Mouse (Mus musculus) layer of hippocampus, adult 9-10 months (tissue): ENCODE data around the gene Scgn.

ENCODE experiments used
- DNase-seq: peaks from one replicate; pipeline ENCODE4 v3.0.0; 2022; ENCODE audit warnings: low spot score

Scgn gene

GRCm38 (mm10) chr13:23990928-23991327 lies at the start of gene Scgn:
Gene Scgn, minus strand, starts transcription at chr13:23991214.
- DNase-seq, result no peak

- DNase-seq, result no peak
Observed at GRCm38 (mm10) chr13:24040221-24040620, 49.2 kb upstream of the Scgn start.

- DNase-seq, result no peak
Observed at GRCm38 (mm10) chr13:24037502-24037901, 46.5 kb upstream of the Scgn start.

- DNase-seq, result no peak
Observed at GRCm38 (mm10) chr13:24036150-24036549, 45.1 kb upstream of the Scgn start.

- DNase-seq, result peak; percentile 59
Observed at GRCm38 (mm10) chr13:24027191-24028170, 36.5 kb upstream of the Scgn start.

- DNase-seq, result no peak
Observed at GRCm38 (mm10) chr13:24018515-24018914, 27.5 kb upstream of the Scgn start.

- no peak for DNase-seq
Observed at GRCm38 (mm10) chr13:24005528-24005927, 14.5 kb upstream of the Scgn start.

GRCm38 (mm10) chr13:24001797-24002196 lies 10.8 kb upstream of the Scgn start:
- DNase-seq, result no peak

- DNase-seq, result no peak
Observed at GRCm38 (mm10) chr13:24001081-24001480, 10.1 kb upstream of the Scgn start.

GRCm38 (mm10) chr13:23998826-23999225 lies 7.8 kb upstream of the Scgn start:
- DNase-seq, result no peak

- no peak for DNase-seq
Observed at GRCm38 (mm10) chr13:23994756-23995155, 3.7 kb upstream of the Scgn start.

GRCm38 (mm10) chr13:23994024-23994423 lies 3.0 kb upstream of the Scgn start:
- no peak for DNase-seq

GRCm38 (mm10) chr13:23990451-23990850 lies 563 bp downstream of the Scgn start:
- no peak for DNase-seq

GRCm38 (mm10) chr13:23985130-23985529 lies 5.9 kb downstream of the Scgn start:
- no peak for DNase-seq

GRCm38 (mm10) chr13:23972271-23972670 lies 18.7 kb downstream of the Scgn start:
- DNase-seq, result no peak

- DNase-seq, result no peak
Observed at GRCm38 (mm10) chr13:23971870-23972269, 19.1 kb downstream of the Scgn start.

GRCm38 (mm10) chr13:23964909-23965308 lies 26.1 kb downstream of the Scgn start:
- no peak for DNase-seq

GRCm38 (mm10) chr13:23959776-23960175 lies 31.2 kb downstream of the Scgn start:
- no peak for DNase-seq

- no peak for DNase-seq
Observed at GRCm38 (mm10) chr13:23950928-23951327, 40.1 kb downstream of the Scgn start.

GRCm38 (mm10) chr13:23949484-23950246 lies 41.3 kb downstream of the Scgn start:
- no peak for DNase-seq

- no peak for DNase-seq
Observed at GRCm38 (mm10) chr13:23946254-23946653, 44.8 kb downstream of the Scgn start.

GRCm38 (mm10) chr13:23942861-23943260 lies 48.2 kb downstream of the Scgn start:
- no peak for DNase-seq

GRCm38 (mm10) chr13:23940291-23940690 lies 50.7 kb downstream of the Scgn start:
- DNase-seq, result no peak
